Mouse (Mus musculus): Measurements from ENCODE around the gene Rreb1. TPM values are rescaled to one million over a fixed set of nuclear protein-coding genes. Genes with fewer than 3 reads are reported as not detected.

Gene Rreb1
- polyA plus RNA-seq, 2 experiments: 19.0 to 21.4 TPM

- 69% methylated on average over 4 of the region's 4 CpGs for WGBS
- Histone ChIP-seq H3K9me3 (ENCODE audit: control insufficient read depth, low read length) (no peaks in the 10 kb centered on the region), H3K4me2 (replicated peaks; ENCODE audit: low read depth, low read length, severe bottlenecking) (no peak overlapping the region), H3K4me3 (replicated peaks; ENCODE audit: low read length) (no peak overlapping the region), H3K27me3 (ENCODE audit: control insufficient read depth, insufficient read depth, low read length) (no peaks in the 10 kb centered on the region), H3K27ac (replicated peaks; ENCODE audit: low read depth, low read length) (no peak overlapping the region), H3K4me1 (ENCODE audit: control insufficient read depth, insufficient read depth, low read length) (no peaks in the 10 kb centered on the region), H3K36me3 (ENCODE audit: control insufficient read depth, insufficient read depth, low read length) (peaks cover 45% of the 10 kb centered on the region), H3K9ac (ENCODE audit: low read depth, low read length, severe bottlenecking) (no peak overlapping the region)
- no peak for TF ChIP-seq POLR2A (IDR thresholded peaks at IDR 0.05; ENCODE audit: borderline replicate concordance, extremely low read depth, insufficient read depth, insufficient read length)
- ATAC-seq (ENCODE audit: low FRiP score, low read depth): no peak
- DNase-seq (ENCODE audit: low spot score): no peak
Measured at GRCm38 (mm10) chr13:37924461-37924948, 146.3 kb downstream of the Rreb1 start.

GRCm38 (mm10) chr13:37926394-37926793 is 148.2 kb downstream of the Rreb1 start:
- 89% methylated on average over 3 of the region's 3 CpGs for WGBS

GRCm38 (mm10) chr13:37929532-37929931 is 151.3 kb downstream of the Rreb1 start:
- no peak overlapping the region for H3K4me3 ChIP-seq (replicated peaks; ENCODE audit: low read length)
- no peak overlapping the region for H3K9ac ChIP-seq (ENCODE audit: low read depth, low read length, severe bottlenecking)
- 92% methylated on average over 17 of the region's 17 CpGs for WGBS
- DNase-seq (ENCODE audit: low spot score) (no peak), ATAC-seq (ENCODE audit: low FRiP score, low read depth) (no peak)
- no peaks in the 10 kb centered on the region for H3K4me1 ChIP-seq (ENCODE audit: control insufficient read depth, insufficient read depth, low read length)
- no peaks in the 10 kb centered on the region for H3K9me3 ChIP-seq (ENCODE audit: control insufficient read depth, low read length)
- H3K36me3 ChIP-seq (ENCODE audit: control insufficient read depth, insufficient read depth, low read length): peaks cover 69% of the 10 kb centered on the region
- TF ChIP-seq POLR2A (IDR thresholded peaks at IDR 0.05; ENCODE audit: borderline replicate concordance, extremely low read depth, insufficient read depth, insufficient read length): no peak
- no peak overlapping the region for H3K27ac ChIP-seq (replicated peaks; ENCODE audit: low read depth, low read length)
- H3K27me3 ChIP-seq (ENCODE audit: control insufficient read depth, insufficient read depth, low read length): no peaks in the 10 kb centered on the region
- H3K4me2 ChIP-seq (replicated peaks; ENCODE audit: low read depth, low read length, severe bottlenecking): no peak overlapping the region

More at GRCm38 (mm10) chr13:37926394-37926793, 148.2 kb downstream of the Rreb1 start:
- Histone ChIP-seq H3K9me3 (ENCODE audit: control insufficient read depth, low read length) (no peaks in the 10 kb centered on the region), H3K4me2 (replicated peaks; ENCODE audit: low read depth, low read length, severe bottlenecking) (no peak overlapping the region), H3K36me3 (ENCODE audit: control insufficient read depth, insufficient read depth, low read length) (peaks cover 51% of the 10 kb centered on the region), H3K9ac (ENCODE audit: low read depth, low read length, severe bottlenecking) (no peak overlapping the region), H3K27me3 (ENCODE audit: control insufficient read depth, insufficient read depth, low read length) (no peaks in the 10 kb centered on the region), H3K4me3 (replicated peaks; ENCODE audit: low read length) (no peak overlapping the region), H3K4me1 (ENCODE audit: control insufficient read depth, insufficient read depth, low read length) (no peaks in the 10 kb centered on the region), H3K27ac (replicated peaks; ENCODE audit: low read depth, low read length) (no peak overlapping the region)
- no peak for DNase-seq (ENCODE audit: low spot score)
- no peak for TF ChIP-seq POLR2A (IDR thresholded peaks at IDR 0.05; ENCODE audit: borderline replicate concordance, extremely low read depth, insufficient read depth, insufficient read length)
- ATAC-seq (ENCODE audit: low FRiP score, low read depth): no peak

GRCm38 (mm10) chr13:37930091-37930490 is 151.9 kb downstream of the Rreb1 start:
- TF ChIP-seq POLR2A (IDR thresholded peaks at IDR 0.05; ENCODE audit: borderline replicate concordance, extremely low read depth, insufficient read depth, insufficient read length): no peak
- DNase-seq (ENCODE audit: low spot score) (no peak), ATAC-seq (ENCODE audit: low FRiP score, low read depth) (no peak)
- no peak overlapping the region for H3K4me2 ChIP-seq (replicated peaks; ENCODE audit: low read depth, low read length, severe bottlenecking)
- H3K9ac ChIP-seq (ENCODE audit: low read depth, low read length, severe bottlenecking): no peak overlapping the region
- 91% methylated on average over 13 of the region's 13 CpGs for WGBS
- H3K27me3 ChIP-seq (ENCODE audit: control insufficient read depth, insufficient read depth, low read length): no peaks in the 10 kb centered on the region
- no peaks in the 10 kb centered on the region for H3K4me1 ChIP-seq (ENCODE audit: control insufficient read depth, insufficient read depth, low read length)
- peaks cover 69% of the 10 kb centered on the region for H3K36me3 ChIP-seq (ENCODE audit: control insufficient read depth, insufficient read depth, low read length)
- H3K4me3 ChIP-seq (replicated peaks; ENCODE audit: low read length): no peak overlapping the region
- no peak overlapping the region for H3K27ac ChIP-seq (replicated peaks; ENCODE audit: low read depth, low read length)
- no peaks in the 10 kb centered on the region for H3K9me3 ChIP-seq (ENCODE audit: control insufficient read depth, low read length)

- no peak for DNase-seq (ENCODE audit: low spot score)
- WGBS: 97% methylated on average over 23 of the region's 23 CpGs
- Histone ChIP-seq H3K27me3 (ENCODE audit: control insufficient read depth, insufficient read depth, low read length) (no peaks in the 10 kb centered on the region), H3K4me1 (ENCODE audit: control insufficient read depth, insufficient read depth, low read length) (no peaks in the 10 kb centered on the region), H3K4me3 (replicated peaks; ENCODE audit: low read length) (no peak overlapping the region), H3K36me3 (ENCODE audit: control insufficient read depth, insufficient read depth, low read length) (peaks cover 70% of the 10 kb centered on the region), H3K9ac (ENCODE audit: low read depth, low read length, severe bottlenecking) (no peak overlapping the region), H3K9me3 (ENCODE audit: control insufficient read depth, low read length) (no peaks in the 10 kb centered on the region), H3K4me2 (replicated peaks; ENCODE audit: low read depth, low read length, severe bottlenecking) (no peak overlapping the region), H3K27ac (replicated peaks; ENCODE audit: low read depth, low read length) (no peak overlapping the region)
- no peak for TF ChIP-seq POLR2A (IDR thresholded peaks at IDR 0.05; ENCODE audit: borderline replicate concordance, extremely low read depth, insufficient read depth, insufficient read length)
- no peak for ATAC-seq (ENCODE audit: low FRiP score, low read depth)
Measured at GRCm38 (mm10) chr13:37930621-37931020, 152.4 kb downstream of the Rreb1 start.
